Mouse (Mus musculus) CD4-positive, CD25-positive, alpha-beta regulatory T cell, adult 9 weeks (primary cell): ENCODE measurements around the gene Vmn1r24. TPM values are rescaled to one million over a fixed set of nuclear protein-coding genes. Genes with fewer than 3 reads are reported as not detected.

Experiments used
- polyA plus RNA-seq: library from polyadenylated mRNA; unstranded; fragments of 100-300 nt; shearing (Covaris generic); gene quantifications from one replicate; pipeline ENCODE4 v1.2.1, GENCODE M21; 2017

The Vmn1r24 gene
- not detected for polyA plus RNA-seq

DNA sequence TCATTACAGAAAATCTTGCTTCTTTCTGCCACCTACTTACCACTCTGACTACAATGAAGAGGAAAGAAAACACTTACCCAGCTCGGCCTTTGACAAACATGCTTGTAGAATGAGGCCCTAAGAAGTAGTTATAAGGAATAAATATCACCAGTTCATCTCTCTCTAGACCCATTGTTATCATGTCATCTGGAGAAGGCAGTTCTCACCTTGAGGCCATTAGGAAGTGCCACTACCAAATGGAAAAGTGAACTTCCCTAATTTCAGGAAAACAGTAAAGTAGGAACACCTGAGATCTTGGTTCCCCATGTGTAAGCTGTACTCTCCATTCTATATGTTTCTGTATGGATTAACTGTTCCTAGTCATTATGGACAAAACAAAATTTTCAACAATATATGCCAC lies at the start of gene Vmn1r24:
Vmn1r24 (minus strand) TSS at position 101 of the 400 bp plus-strand sequence.

DNA sequence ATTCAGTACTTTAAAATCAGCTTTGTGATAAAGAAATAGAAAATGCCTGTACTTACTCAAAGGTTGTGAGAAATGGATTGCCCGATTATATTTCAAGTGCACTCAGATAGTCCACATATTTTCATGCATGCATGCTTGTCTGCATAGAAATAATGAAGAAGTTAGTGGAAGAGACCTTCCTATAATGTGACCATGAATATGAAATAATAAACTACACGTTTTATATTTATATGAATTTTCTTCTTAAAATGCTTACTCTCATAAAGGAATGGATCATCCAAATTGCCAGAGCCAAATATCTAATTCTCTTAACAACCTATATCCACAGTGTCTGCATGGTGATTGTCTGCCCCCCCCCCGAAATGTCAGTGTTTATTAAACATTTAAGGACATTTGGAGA lies 19.4 kb upstream of the Vmn1r24 start, which contains the start of gene Vmn1r25:
Vmn1r25 (minus strand) TSS at position 101 of the 400 bp plus-strand sequence.

GRCm38 (mm10) chr6:57926738-57927137 lies 34.6 kb downstream of the Vmn1r24 start, which contains the start of gene Vmn1r23:
Gene Vmn1r23 (minus strand): TSS chr6:57926838.

GRCm38 (mm10) chr6:57907928-57908327 lies 53.4 kb downstream of the Vmn1r24 start, which contains the start of gene Vmn1r22:
Gene Vmn1r22 (minus strand): TSS chr6:57908028.

Other genes starting within 250 kb of the Vmn1r24 start
- gene Vopp1, start 136.3 kb downstream of the Vmn1r24 start, polyA plus RNA-seq: 12.5 TPM
- not detected for gene Vmn1r21, start 111.2 kb downstream of the Vmn1r24 start, polyA plus RNA-seq
- gene Vmn1r22, start 53.5 kb downstream of the Vmn1r24 start, polyA plus RNA-seq: not detected
- not detected for gene Vmn1r23, start 34.7 kb downstream of the Vmn1r24 start, polyA plus RNA-seq
- gene Vmn1r25, start 19.3 kb upstream of the Vmn1r24 start, polyA plus RNA-seq: not detected
- gene Vmn1r26, start 53.7 kb upstream of the Vmn1r24 start, polyA plus RNA-seq: not detected